Mouse (Mus musculus): ENCODE results near the gene Zmym4. TPM values are rescaled to one million over a fixed set of nuclear protein-coding genes. Genes with fewer than 3 reads are reported as not detected.

Zmym4 gene
- total and polyA plus RNA-seq, 3 experiments = 3.4 to 38.5 (median 32.9) TPM

DNA sequence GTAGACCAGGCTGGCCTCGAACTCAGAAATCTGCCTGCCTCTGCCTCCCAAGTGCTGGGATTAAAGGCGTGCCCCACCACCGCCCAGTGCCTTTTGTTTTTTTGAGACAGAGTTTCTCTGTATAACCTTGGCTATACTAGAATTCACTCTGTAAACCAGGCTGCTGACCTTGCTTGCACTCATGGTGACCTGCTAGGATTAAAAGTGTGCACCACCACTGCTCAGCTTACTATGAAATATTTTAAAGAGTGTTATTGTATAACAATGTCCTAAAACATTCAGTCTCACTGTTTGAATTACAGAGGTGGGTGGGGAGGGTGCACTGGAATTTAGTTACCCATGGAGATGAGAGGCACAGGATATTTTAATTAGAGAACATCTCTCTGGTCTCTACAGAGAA, 25.1 kb downstream of the Zmym4 start:
- no peak for DNase-seq

DNA sequence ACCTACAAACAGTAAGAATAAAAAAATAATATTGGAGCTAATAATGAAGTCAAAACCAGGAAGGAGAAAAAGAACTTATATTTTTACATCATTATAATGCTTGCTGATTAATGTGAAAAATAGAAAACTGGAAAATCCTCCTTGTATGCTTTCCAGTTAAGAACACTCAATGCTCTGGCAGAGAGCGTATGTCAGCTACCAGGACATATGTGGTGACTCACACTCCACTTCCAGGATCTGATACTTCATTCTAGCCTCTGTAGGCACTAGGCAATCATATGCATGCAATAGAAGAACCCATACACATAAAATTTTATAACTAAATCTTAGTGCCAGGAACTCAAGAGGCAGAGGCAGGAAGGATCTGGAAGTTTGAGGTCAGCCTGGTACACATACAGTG, 40.2 kb downstream of the Zmym4 start:
- DNase-seq = no peak

DNA sequence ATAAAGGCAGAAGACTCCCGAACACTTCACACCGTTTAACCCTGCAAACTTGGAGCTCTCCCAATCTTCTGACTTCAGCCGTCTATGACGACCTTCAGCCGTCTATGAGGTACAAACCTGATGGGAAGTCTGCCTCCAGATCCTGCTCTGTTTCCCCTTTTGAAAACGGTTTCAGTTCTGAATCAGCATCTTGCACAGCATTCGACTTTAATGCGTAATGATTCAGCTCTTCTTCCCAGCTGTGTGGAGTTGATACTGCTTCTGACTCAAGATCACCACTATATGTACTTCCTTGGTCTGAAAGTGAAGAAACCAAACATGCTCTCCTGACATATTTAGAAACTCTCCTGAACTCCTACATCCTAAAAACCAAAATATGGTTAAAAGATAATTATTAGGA, 78.1 kb downstream of the Zmym4 start:
- DNase-seq = no peak

DNA sequence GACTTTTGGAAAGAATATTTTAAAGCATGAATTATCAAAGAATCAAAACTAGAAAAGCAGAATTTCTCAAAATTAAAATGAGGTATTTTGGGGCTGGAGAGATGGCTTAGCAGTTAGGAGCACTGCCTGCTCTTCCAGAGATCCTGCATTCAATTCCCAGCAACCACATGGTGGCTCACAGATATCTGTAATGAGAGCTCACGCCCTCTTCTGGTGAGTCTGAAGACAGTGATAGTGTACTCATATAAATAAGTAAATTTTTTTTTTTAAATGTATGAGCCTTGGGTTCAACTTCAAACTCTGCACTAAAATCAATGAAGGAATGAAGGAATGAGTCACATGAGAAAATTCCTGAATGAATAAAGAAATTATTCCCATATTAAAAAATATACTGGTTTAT, 82.0 kb downstream of the Zmym4 start:
- DNase-seq = no peak

DNA sequence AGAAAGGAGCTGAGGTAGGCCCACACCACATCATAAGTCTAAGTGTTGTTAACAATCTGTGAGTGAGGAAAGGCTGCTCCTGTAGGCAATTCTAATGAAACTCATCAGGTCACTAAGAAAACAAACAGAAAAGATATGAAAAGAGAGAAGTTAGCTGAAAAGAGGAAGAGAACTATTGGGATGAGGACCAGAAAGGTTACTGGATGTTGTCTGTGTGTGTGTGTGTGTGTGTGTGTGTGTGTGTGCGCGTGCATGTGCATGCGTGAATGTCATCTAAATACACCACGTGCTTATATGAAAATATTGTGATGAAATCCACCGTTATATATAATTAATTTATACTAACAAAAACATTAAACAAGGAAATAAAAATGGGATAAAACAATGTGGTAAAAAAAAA, 84.3 kb downstream of the Zmym4 start:
- no peak for DNase-seq

DNA sequence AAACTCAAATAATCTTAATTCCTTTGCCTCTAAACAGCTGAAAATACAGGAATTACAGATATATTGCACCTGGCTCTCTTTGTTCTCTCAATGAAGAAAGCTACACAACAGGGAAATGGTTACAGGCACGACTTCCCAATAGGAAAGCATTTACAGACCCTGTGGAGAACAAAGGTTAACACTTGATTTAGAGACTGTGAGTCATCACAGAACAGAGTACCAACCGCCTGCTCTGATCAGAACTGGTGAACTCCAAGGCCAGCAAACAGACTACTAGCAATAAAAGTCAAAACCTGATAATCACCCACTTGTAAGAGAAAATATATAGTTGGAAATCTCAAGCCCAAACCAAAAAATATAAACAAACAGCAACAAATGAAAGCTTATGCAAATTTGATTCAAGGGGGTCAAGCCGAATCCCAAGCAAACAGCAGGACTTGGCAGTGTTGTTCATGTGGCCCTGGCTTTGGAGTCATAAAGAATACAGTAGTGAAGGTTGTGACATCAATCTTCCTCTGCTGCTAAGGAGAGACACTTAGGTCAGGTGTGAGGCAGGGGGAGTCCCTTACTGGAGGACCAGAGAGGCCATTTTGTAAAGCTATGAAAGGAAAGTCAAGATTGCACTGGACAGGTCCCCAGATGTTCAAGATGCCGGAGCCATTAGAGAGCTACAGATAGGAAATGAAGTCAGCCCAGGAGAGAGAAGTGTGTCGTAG, 88.2 kb downstream of the Zmym4 start:
- peak; percentile 53 for DNase-seq

DNA sequence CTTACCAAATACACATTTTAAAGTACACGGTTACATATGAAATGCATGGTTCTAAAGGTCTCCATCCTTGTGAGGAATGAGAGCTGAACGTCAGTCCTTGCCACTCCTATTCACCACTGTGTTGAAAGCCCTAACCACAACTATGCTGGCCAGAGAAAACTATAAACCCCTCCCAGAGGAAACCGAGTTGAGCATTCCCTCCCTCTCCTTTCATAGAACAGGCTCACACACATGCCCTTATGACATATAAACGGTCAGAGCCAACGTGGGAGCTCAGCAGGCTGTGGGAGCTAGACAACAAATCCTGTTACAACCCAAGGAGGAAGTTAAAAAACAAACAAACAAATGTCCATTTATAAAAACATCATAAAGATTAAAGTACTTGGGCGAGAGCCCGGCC, 95.2 kb downstream of the Zmym4 start:
- DNase-seq = no peak

DNA sequence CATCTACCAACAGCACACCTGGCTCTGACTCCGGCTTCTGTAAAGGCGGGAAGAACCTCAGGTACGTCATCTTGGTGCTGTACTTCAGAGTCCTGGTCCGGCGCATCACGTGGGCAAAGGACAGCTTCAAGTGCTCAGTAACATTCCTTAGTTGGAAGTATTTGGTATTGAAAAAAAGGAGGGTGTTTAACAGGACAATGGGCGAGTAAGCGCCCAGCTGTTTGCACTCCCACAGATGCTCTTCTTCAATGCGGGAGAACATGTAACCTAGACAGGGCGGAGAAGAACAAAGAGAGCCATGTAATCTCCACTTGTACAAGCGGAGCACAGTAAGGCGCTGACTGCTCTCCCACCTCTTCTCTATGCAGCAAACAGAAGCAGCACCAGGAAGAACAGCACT, 99.2 kb downstream of the Zmym4 start:
- no peak for DNase-seq

DNA sequence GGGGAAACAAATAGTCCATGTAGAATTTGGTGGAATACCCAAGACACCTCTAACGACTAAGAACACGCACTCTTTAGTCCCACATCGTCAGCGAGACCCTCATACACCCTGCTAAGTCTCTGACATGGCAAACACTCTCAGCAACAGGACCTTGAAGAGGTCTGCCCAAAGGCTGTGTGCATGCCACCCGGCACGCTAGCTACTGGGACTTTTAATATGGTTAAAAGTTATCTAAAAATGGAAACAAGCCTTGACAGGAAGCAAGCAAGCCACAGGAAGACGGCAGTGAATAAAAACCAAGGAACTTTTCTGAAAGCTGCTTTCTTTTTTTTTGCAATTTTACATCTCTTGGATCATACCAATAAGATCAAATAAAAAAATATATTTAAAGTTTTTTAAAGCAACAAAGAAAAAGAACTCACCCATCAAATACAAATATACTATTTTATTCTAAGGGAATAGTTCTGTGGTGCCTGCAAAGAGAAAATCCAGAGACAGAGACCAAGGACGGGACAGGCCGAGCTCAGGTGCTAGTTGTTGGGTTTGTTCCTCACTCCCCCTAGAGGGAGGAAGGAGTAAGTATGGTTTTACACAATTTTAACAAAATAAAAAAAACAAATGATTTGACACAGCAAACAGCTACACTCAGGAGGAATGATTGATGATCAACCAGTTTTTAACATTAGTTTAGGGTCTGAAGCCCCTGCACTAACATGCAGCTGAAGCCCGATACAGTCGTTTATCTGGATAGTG, 106.2 kb downstream of the Zmym4 start:
- DNase-seq = no peak

DNA sequence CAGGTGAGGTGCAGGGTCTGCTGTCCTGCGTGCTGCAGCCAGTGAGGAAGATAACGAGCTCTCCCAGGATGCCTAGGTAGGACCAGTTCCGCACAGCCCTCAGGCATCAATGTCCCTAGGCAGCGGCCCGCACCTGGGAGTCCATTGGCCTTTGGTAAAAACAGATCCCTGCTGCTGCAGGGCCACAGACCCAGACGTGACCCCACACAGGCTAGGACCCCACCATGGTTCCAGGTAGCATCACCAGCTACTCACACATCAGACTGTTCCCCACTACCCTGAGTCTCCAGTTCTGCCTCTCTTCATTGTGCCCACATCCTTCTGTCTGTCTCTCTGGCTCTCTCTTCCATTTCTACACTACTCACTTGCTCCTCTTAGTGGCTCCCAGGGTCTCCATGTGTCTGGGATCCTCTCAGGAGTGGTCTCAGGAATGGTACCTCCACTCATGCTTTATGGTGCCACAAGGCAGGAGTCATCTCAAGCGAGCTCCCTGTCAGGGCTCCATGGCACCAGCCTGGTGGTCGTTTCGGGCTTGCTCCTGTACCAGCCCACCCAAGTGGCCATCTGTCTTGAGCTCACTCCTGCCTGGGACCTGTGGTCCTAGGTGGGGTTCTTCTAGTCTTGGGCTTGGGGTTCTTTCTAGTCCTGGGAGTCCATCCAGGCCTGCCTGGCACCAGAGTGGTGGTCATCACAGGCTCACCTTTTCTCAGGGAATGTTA, 107.5 kb downstream of the Zmym4 start:
- DNase-seq = no peak

DNA sequence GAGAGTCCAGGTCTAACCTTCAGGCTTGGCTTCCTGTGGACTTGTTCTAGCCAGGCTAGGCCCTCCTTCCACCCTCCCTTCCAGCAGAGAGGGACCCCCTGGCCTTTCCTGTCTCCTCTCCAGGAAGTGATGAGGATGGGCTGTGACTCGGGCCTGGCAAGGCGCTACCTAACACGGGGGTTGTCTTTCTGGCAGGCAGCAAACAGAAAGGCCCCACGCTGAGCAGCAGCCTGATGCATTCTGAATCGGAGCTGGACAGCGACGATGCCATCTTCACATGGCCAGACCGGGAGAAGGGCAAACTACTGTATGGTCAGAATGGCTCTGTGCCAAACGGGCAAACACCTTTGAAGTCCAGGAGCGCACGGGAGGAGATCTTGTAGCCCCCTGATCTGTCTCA, 115.0 kb downstream of the Zmym4 start:
- DNase-seq = no peak

DNA sequence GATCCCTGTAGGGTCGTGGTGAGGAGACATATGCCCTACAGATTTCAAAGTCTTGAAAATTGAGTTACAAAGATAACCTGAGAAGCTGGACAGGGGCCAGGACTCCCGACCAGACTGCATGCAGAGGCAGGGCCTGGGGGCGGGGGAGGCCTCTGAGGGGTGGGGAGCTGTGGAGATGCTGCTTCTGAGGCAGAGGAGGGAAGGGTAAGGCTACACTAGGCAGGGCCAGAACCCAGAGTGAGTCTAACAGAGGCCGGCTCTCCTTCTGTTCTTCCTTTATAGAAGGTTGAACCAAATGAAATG, 117.2 kb downstream of the Zmym4 start:
- DNase-seq = no peak

DNA sequence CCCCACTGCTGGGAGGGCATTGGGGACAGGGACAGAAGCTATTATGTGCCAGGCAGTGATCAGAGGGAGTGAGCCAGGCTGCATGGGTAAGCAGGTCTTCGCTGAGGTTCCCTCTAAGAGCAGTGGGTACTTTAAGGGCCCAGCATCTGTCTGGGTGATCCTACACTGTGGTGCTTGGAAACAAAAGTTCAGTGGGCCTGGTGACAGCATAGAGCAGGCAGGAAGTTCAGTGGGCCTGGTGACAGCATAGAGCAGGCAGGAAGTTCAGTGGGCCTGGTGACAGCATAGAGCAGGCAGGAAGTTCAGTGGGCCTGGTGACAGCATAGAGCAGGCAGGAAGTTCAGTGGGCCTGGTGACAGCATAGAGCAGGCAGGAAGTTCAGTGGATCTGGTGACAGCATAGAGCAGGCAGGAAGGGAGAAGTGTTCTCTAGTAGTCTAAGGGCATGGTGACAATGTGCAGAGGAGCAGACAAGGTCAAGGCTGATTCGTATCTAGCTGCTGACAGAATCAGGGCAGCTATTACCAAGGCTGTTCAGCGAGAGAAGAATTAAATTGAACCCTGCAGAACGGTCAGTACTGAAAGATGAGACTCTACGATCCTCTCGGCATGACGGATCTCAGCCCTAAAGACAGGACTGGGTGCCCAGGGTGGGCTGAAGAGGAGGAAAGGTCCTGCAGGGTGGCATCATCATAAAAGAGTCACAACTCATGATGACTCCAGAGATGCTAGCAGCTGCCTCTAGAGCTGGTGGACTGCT, 117.7 kb downstream of the Zmym4 start:
- peak; percentile 69 for DNase-seq

DNA sequence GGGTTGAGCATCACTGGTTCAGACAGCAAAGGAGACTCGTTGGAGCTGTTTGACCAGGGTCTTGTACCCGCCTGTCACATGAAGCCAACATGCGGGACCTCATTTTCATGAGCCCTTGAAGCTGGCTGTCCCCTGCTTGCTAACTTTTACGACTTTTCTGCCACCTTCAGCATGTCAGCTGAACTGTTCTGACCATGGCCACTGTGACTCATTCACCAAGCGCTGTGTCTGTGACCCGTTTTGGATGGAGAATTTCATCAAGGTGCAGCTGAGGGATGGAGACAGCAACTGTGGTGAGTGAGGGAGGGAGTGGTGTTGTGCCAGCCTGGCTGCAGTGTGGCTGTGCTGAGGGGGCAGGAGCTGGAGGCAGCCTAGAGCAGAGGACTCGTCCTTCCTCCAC, 121.0 kb downstream of the Zmym4 start:
- peak; percentile 59 for DNase-seq

DNA sequence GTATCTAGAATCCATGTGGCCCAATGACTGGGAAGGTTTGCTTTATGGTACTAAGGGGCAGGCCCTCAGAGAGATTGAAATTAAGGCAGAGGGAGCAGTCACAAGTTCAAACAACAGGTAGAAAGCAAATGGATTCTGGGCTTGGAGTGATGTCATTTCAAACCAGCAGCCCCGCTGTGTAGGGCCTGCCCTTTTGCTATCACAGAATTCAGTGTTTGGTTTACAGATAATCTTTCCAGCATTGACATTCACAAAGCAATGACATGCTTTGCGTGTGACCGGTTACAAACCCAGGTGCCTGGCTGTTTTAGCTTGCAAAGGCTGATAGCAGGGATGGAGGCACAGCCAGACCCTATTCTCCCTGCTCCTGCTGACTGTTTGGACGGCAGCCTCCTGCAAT, 122.3 kb downstream of the Zmym4 start:
- DNase-seq = no peak

DNA sequence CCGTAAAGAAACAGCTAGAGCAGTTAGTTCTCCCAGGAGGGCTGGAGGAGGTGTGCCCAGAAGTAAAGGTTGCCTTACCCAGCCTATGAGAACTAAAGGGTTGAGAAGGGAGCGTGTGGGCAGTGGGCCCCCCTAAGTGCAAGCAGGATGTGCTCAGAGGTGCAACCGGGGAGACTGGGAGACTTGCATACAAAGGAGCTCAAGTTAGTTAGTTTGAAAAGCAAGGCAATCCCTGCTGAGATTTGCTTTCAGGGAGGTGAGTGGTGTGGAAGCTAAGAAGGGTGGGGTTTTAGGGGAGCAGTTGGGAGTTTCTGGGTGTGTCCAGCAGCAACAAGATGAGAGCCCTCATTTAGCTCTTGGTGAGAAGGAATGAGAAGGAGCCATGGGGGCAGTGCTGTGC, 125.0 kb downstream of the Zmym4 start:
- DNase-seq = no peak

DNA sequence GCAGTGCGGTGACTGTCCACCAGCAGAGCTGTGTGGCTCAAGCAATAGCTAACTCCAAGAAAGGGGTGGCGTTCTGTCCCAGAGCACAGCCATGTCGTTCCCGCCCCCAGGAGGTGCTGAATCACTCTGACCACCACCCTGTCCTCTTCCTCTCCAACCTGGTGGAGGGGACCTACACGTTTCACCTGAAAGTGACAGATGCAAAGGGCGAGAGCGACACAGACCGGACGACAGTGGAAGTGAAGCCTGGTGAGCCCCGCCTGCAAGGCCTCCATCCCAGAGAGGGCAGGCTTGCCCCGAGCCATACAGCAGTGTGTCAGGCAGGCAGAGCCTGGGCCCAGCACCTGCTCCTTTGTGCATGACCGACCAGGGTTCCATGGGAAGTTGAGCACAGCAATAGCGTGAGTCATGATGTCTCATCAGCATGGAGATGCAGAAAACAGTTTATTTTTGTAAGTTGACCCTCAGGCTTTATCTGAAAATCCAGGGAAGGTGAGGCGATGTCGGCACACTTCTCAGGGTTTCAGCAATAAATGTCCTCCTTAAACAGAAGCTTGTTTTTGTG, 126.9 kb downstream of the Zmym4 start:
- DNase-seq = peak; percentile 53

DNA sequence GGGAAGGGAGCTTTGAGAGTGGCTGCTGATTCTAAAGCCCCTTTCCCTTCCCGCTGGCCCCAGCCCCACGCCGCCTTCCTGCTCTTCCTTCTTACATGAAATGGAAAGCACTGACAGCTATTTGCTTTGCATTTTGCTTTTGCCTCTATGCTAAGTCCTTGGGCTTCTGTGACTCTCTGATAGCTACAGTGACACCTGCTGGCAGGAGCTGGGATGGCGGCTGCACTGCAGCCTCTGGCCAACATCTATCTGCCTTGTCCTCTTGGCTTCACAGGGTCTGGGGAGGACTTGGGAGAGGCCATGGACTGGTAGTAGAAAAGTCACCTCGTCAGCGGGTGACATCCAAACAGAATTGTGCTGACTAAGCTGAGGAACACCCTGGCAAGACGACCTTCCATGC, 128.1 kb downstream of the Zmym4 start:
- DNase-seq = peak; percentile 84

DNA sequence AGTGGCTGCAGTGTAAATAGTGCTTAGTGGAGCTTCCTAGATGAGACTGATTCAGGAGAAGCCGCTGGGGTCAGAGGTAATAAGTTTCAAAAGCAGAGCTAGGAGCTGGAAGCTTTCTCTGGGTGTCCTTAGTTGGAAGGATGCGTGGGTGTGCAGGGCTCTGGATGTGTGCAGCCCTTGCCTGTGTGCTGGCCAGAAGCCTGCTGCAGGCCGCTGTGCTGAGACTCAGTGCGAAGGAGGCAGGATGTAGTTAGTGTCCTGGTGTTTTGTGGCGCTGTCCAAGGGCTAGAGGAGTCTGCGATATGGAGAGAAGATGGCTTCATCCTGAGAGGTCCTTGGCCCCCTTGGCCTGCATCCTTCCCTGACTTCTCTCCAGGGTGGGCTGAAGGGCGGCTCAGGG, 129.1 kb downstream of the Zmym4 start:
- no peak for DNase-seq

DNA sequence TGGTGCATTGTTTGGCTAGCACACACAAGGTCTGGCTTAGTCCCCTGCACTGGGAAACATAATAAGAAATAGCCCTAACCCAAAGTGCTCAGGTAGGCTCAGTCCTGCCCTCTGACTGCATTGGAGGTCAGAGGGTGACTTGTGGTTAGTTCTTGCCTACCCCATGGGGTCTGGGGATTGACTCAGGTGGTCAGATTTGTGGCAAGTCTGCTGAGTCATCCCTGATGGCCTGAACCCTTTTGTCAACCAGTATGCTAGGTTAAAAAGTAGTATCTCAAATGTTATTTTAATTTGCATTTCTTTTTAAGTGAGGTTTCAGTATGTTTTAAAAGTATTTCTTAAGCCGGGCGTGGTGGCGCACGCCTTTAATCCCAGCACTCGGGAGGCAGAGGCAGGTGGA, 136.8 kb downstream of the Zmym4 start:
- DNase-seq = no peak

DNA sequence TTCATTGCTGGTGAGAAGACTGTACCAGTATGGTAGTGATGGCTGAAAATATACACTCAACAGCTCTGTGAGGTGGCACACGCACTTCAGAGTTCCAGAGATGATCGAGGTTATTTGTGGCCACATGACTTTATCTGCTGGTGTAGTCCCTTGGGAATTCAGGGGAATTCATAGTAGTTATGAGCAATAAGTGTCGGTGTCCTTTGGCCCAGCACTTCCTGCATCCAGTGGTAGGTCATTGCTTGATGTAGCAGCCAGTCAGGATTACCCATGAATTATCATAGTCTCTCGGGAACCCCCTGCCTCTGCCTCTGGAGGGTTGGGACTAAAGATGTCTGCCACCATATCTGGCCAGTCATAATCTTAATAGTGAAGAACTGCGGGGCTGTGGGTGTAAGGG, 144.0 kb downstream of the Zmym4 start:
- DNase-seq = no peak

Data from adrenal gland, adult 2 months (tissue).